Mouse (Mus musculus): ENCODE results near the gene Pip5k1a. TPM values are rescaled to one million over a fixed set of nuclear protein-coding genes. Genes with fewer than 3 reads are reported as not detected.
"Not testable (repeated sequence)": the region's sequence is repeated elsewhere in the genome, so short reads cannot be mapped to it uniquely, and the experiment has no call there.

Pip5k1a gene
- total RNA-seq, 2 experiments from 2014 or later: 64.1 to 71.0 TPM

GRCm38 (mm10) chr3:95052959-95053358 is 53.8 kb downstream of the Pip5k1a start:
- DNase-seq (ENCODE audit: low spot score in 2 of 2): peak; percentile 37 to 46
- Histone ChIP-seq H3K4me3 (no peak overlapping the region), H3K27ac (no peak overlapping the region)
- peak; percentile 86 for TF ChIP-seq CTCF (conservative IDR thresholded peaks at IDR 0.05)

GRCm38 (mm10) chr3:95047914-95048313 is 58.8 kb downstream of the Pip5k1a start:
- Histone ChIP-seq H3K27ac (no peak overlapping the region), H3K4me3 (no peak overlapping the region)
- no peak for DNase-seq (ENCODE audit: low spot score in 2 of 2)
- no peak for TF ChIP-seq CTCF (conservative IDR thresholded peaks at IDR 0.05)

- no peak for TF ChIP-seq CTCF (conservative IDR thresholded peaks at IDR 0.05)
- no peak overlapping the region for H3K4me3 ChIP-seq
- no peak overlapping the region for H3K27ac ChIP-seq
- no peak for DNase-seq (ENCODE audit: low spot score in 2 of 2)
These were observed 60.2 kb downstream of the Pip5k1a start for GRCm38 (mm10) chr3:95046462-95047057.

- H3K4me3 ChIP-seq: no peak overlapping the region
- DNase-seq (ENCODE audit: low spot score in 2 of 2): no peak
- TF ChIP-seq CTCF (conservative IDR thresholded peaks at IDR 0.05): no peak
- no peak overlapping the region; the same call in 1 of the 2 replicates for H3K27ac ChIP-seq
These were observed 63.5 kb downstream of the Pip5k1a start for GRCm38 (mm10) chr3:95043251-95043650.

GRCm38 (mm10) chr3:95042838-95043229 is 63.9 kb downstream of the Pip5k1a start:
- H3K27ac ChIP-seq: peak overlapping the region; percentile 91
- H3K4me3 ChIP-seq: peak overlapping the region; percentile 89

GRCm38 (mm10) chr3:95042166-95042837 is 64.4 kb downstream of the Pip5k1a start, which contains the start of gene Psmd4:
Gene Psmd4 (minus strand): TSS chr3:95042614.
- no peak for TF ChIP-seq CTCF (conservative IDR thresholded peaks at IDR 0.05)
- Histone ChIP-seq H3K27ac (peak within 1 kb of the TSS; percentile 91), H3K4me3 (peak within 1 kb of the TSS; percentile 89)
- DNase-seq (ENCODE audit: low spot score in 2 of 2): peak; percentile 97 to 98

More at GRCm38 (mm10) chr3:95042838-95043229, 63.9 kb downstream of the Pip5k1a start:
- no peak for TF ChIP-seq CTCF (conservative IDR thresholded peaks at IDR 0.05)
- no peak for DNase-seq (ENCODE audit: low spot score in 2 of 2)

GRCm38 (mm10) chr3:95041625-95042024 is 65.1 kb downstream of the Pip5k1a start:
- no peak for TF ChIP-seq CTCF (conservative IDR thresholded peaks at IDR 0.05)
- no peak for DNase-seq (ENCODE audit: low spot score in 2 of 2)
- H3K4me3 ChIP-seq: peak overlapping the region; percentile 89
- peak overlapping the region; percentile 91 for H3K27ac ChIP-seq

- peak; percentile 62 for TF ChIP-seq CTCF (conservative IDR thresholded peaks at IDR 0.05)
- H3K4me3 ChIP-seq: no peak overlapping the region
- no peak for DNase-seq (ENCODE audit: low spot score in 2 of 2)
These were observed 76.8 kb downstream of the Pip5k1a start for GRCm38 (mm10) chr3:95029953-95030352.

GRCm38 (mm10) chr3:95029291-95029827 is 77.4 kb downstream of the Pip5k1a start:
- peak overlapping the region; percentile 40; the same call in 1 of the 2 replicates for H3K27ac ChIP-seq
- DNase-seq (ENCODE audit: low spot score in 2 of 2); H3K4me3 ChIP-seq: not testable (repeated sequence)
- peak; percentile 63 for TF ChIP-seq CTCF (conservative IDR thresholded peaks at IDR 0.05)

More at GRCm38 (mm10) chr3:95029953-95030352, 76.8 kb downstream of the Pip5k1a start:
- H3K27ac ChIP-seq: peak overlapping the region; percentile 21; the same call in 1 of the 2 replicates

- Histone ChIP-seq H3K27ac (peak overlapping the region; percentile 88), H3K4me3 (no peak overlapping the region)
- TF ChIP-seq CTCF (conservative IDR thresholded peaks at IDR 0.05): no peak
- no peak for DNase-seq (ENCODE audit: low spot score in 2 of 2)
These were observed 78.1 kb downstream of the Pip5k1a start for GRCm38 (mm10) chr3:95028603-95029002.

- peak overlapping the region; percentile 88 for H3K27ac ChIP-seq
- H3K4me3 ChIP-seq: no peak overlapping the region
- TF ChIP-seq CTCF (conservative IDR thresholded peaks at IDR 0.05): no peak
These were observed 79.0 kb downstream of the Pip5k1a start for GRCm38 (mm10) chr3:95027701-95028100.

GRCm38 (mm10) chr3:95027057-95027645 is 79.6 kb downstream of the Pip5k1a start:
- no peak for TF ChIP-seq CTCF (conservative IDR thresholded peaks at IDR 0.05)
- peak in 1 of 2 experiments; percentile 37 for DNase-seq (ENCODE audit: low spot score in 2 of 2)

More at GRCm38 (mm10) chr3:95027701-95028100, 79.0 kb downstream of the Pip5k1a start:
- DNase-seq (ENCODE audit: low spot score in 2 of 2): peak; percentile 83 to 88

GRCm38 (mm10) chr3:95025202-95025601 is 81.5 kb downstream of the Pip5k1a start:
- TF ChIP-seq CTCF (conservative IDR thresholded peaks at IDR 0.05): no peak

More at GRCm38 (mm10) chr3:95027057-95027645, 79.6 kb downstream of the Pip5k1a start:
- Histone ChIP-seq H3K27ac (peak overlapping the region; percentile 88), H3K4me3 (no peak overlapping the region)

More at GRCm38 (mm10) chr3:95025202-95025601, 81.5 kb downstream of the Pip5k1a start:
- DNase-seq (ENCODE audit: low spot score in 2 of 2): no peak
- Histone ChIP-seq H3K4me3 (no peak overlapping the region), H3K27ac (peak overlapping the region; percentile 88)

Measured in layer of hippocampus, adult 2 months (tissue).